Mouse (Mus musculus): ENCODE results near the gene Tfap2b.

Tfap2b gene

GRCm38 (mm10) chr1:19234432-19235205 is 25.9 kb downstream of the Tfap2b start:
- no peak for DNase-seq

- DNase-seq = no peak
Observed at GRCm38 (mm10) chr1:19236051-19236450, 27.3 kb downstream of the Tfap2b start.

DNA sequence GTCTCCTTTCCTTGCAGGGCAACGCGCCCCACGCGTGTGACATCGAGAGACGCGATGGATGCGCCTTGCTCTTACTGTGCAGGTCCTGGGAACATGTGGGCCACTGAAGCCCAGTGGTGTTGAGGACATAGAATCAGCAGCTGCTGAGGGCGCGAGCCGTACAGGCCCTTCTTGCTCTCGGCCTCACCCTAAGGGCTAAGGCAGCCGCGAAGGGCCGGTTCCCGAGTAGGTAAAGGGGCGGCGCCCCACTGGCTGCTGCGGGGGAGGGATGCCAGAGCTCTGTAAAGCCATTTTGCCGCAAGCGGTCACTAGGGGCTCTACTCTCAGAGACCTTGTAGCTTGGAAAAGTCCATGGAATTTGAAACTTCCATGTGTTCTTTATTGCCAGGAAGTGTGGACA is 27.9 kb downstream of the Tfap2b start:
- DNase-seq = no peak

DNA sequence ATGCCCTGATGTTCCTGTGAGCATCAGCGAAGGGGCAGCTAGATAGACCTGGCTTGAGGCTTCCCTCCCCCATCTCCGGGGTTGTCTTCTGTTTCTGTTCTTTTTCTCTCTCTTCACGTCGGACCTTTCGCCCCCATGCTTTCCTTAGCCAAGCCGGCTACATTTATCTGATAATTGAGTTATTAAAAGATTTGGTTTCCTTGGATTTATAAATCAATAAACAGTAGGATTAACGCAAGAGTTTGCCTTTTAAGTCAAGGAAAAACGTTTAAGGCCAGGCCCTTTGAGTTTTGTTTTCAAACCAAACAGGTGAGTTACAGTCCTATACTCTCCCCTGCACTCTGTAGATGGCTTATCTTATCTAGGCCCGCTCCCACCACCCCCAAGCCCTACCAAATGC is 28.3 kb downstream of the Tfap2b start:
- DNase-seq = no peak

- DNase-seq = no peak
Observed at GRCm38 (mm10) chr1:19237721-19238410, 29.2 kb downstream of the Tfap2b start.

- no peak for DNase-seq
Observed at GRCm38 (mm10) chr1:19240054-19240453, 31.3 kb downstream of the Tfap2b start.

DNA sequence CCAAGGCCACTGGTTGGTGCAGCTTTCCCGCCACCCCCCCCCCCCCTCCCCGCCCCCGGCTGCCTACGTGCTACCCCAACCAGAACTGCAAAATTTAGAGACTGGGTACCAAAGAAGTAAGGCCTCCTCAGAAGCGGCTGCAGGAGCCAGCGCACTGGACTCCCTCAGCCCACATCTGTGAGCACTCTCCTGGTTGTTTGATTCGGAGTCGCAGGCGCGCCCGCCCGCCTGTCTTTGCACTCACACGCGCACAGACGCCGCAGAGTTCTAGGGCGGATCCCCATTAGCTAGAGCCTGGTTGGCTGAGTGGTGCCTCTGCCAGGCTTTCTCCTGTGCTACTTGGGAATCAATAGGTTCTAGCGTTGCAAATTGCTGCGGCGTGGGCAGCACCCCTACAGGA is 32.6 kb downstream of the Tfap2b start:
- no peak for DNase-seq

- DNase-seq = no peak
Observed at GRCm38 (mm10) chr1:19242021-19242420, 33.3 kb downstream of the Tfap2b start.

DNA sequence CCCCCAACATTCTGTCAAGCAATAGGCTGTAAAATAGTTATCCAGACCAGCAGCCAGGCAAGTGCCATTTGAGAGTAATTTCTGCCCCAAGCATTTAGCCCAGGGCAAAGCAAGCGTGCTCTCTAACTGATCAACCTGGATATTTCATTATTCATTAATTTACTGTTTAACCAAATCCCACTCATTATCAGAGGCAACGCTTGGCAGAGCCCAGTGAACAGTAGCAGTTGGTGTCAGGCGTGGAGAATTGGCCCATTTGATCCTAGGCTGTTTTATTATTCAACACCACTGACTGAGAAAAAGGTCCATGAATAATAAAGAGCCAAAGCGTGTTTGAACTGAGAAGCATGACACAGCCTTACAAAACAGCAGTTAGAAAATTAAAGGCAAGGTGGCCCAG is 36.3 kb downstream of the Tfap2b start:
- no peak for DNase-seq

DNA sequence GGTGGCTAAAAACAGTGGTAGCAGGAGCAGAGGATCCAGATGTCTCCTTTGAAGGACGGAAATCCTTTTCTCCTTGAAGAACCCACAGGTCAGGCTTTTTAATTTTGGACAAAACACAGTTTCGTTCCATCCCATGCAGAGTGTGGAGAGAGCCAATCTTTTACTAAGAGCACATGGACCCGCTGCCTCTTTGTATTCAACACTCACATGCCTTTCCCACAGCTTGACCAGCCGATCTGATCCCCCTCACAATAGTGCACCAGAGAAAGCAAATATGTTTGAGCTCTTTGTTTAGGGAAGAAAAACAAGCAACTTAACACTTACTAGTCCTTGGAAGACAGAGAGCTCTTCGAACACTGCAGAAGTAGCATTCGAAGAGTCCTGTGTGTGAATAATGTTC is 42.6 kb downstream of the Tfap2b start:
- DNase-seq = no peak

GRCm38 (mm10) chr1:19269596-19269995 is 60.9 kb downstream of the Tfap2b start:
- DNase-seq = no peak
